Mouse (Mus musculus) left cerebral cortex, adult 2 months (tissue): ENCODE measurements around the gene Vstm5. TPM values are rescaled to one million over a fixed set of nuclear protein-coding genes. Genes with fewer than 3 reads are reported as not detected.

ENCODE experiments used
- DNase-seq, 2 experiments: peaks; one replicate each; pipeline ENCODE4 v3.0.0; 2021 to 2022; ENCODE audit warnings: low spot score in 2 of 2, mixed read lengths in 1 of 2; ENCODE audit errors: extremely low spot score in 1 of 2
- H3K27ac ChIP-seq: fragments of 200-600 bp; 2 replicates; pipeline ENCODE4 v1.8.1; 2022
- H3K4me3 ChIP-seq: fragments of 200-600 bp; 2 replicates; pipeline ENCODE4 v1.8.1; 2022
- CTCF ChIP-seq: fragments of 200-600 bp; IDR thresholded peaks from 2 replicates; pipeline ENCODE4 v1.8.1; 2022; ENCODE audit warnings: antibody characterized with exemption, mild to moderate bottlenecking, moderate library complexity
- intact Hi-C: fragments of 180-260 bp; cut with DNase I; formaldehyde crosslinking; loops from one replicate; pipeline ENCODE4 v1.15.1; 2025
- total RNA-seq, 2 experiments: library from RNA; stranded (reverse); gene quantifications; 2 replicates each; pipeline ENCODE4 v1.2.3; 2021

The Vstm5 gene
- total RNA-seq, 2 experiments from 2014 or later, result 7.6 to 9.2 TPM

GRCm38 (mm10) chr9:15238297-15238990 lies 401 bp upstream of the Vstm5 start:
- Histone ChIP-seq H3K27ac (peak overlapping the region; percentile 53; the same call in 1 of the 2 replicates), H3K4me3 (peak overlapping the region; percentile 49)
- DNase-seq, result no peak

GRCm38 (mm10) chr9:15240006-15240405 lies 1.2 kb downstream of the Vstm5 start:
- Histone ChIP-seq H3K27ac (no peak overlapping the region), H3K4me3 (no peak overlapping the region)
- no peak for TF ChIP-seq CTCF
- intact Hi-C loops, result no loop called here
- DNase-seq, result peak in 1 of 2 experiments; percentile 5

More at GRCm38 (mm10) chr9:15238297-15238990, 401 bp upstream of the Vstm5 start:
- intact Hi-C loops, result no loop called here
- TF ChIP-seq CTCF, result no peak

DNA sequence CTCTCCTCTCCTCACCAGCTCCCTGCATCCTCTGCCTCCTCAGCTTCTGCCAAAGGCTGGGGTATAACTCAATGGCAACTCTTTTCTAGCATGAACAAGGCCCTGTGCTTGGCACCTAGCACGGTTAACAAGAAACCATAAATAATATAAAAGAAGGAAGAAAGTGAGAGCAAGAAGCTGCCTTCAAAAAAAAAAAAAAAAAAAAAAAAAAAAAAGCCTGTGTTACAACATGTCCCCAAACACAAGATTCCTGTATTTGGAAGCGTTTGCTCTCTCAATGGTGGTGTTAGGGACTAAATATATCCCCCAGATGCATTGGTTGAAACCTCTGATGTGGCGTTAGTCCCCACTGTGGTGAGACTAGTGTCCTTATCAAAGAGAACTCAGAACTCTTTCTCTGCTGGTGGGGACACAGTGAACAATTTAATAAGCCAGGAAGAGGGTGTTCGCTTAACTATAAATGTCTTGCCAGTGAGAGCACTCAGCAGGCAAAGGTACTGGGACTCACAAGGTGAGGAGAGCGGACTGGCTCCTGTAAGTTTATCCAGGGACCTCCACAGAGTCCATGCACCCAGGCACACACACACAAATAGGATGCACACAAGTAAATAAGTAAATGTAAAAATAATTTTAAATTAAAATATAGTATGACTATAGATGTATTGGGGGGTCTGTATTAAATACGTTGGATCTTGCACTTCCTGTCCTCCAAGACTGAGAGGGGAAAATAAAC lies 2.2 kb downstream of the Vstm5 start:
- H3K27ac ChIP-seq, result no peak overlapping the region
- DNase-seq, result no peak
- H3K4me3 ChIP-seq, result no peak overlapping the region
- intact Hi-C loops, result no loop called here
- no peak for TF ChIP-seq CTCF

DNA sequence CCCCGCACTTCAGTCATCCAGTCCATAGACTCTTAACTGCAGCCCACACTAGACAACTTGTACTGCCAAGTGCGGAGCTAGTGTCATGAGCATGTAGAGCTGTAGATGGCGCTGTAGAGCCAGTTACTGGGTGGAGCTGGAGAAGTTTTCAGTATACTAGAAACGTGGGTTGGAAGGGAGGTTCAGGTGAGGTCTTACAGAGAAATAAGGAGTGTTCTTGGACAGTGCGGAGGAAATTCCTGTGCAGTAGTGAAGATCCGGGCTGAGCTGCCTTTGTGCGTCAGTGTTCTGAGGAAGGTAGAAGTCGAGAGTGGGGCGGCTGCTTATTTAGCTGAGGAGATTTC lies 2.7 kb downstream of the Vstm5 start:
- Histone ChIP-seq H3K4me3 (no peak overlapping the region), H3K27ac (no peak overlapping the region)
- peak; percentile 35 to 47 for DNase-seq
- TF ChIP-seq CTCF, result peak; percentile 47
- intact Hi-C loops, result no loop called here

GRCm38 (mm10) chr9:15242130-15242529 lies 3.3 kb downstream of the Vstm5 start:
- TF ChIP-seq CTCF, result no peak
- intact Hi-C loops, result no loop called here
- H3K27ac ChIP-seq, result no peak overlapping the region
- DNase-seq, result no peak
- no peak overlapping the region for H3K4me3 ChIP-seq

- H3K27ac ChIP-seq, result no peak overlapping the region
- no peak overlapping the region for H3K4me3 ChIP-seq
- DNase-seq, result no peak
- intact Hi-C loops, result no loop called here
- no peak for TF ChIP-seq CTCF
Measured at GRCm38 (mm10) chr9:15245319-15246075, 6.7 kb downstream of the Vstm5 start.

DNA sequence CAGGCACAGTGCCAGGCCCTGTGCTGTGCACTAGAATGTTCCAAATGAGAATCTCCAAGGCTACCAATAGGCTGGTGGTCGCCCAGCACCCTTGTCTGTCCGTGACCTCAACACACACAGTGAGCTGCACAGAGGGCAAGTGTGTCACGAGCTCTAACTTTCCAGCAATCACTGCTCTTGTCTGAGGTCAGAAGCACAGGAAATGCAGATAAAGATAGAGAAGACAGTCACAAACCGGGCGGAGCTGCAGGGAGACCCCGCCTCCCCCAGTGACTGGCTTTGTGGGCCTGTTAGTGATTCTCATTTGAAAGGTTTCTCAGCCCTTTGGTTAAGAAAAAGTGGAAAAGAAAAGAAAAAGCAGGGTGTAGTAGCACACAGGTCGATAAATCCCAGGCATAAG lies 11.5 kb downstream of the Vstm5 start:
- Histone ChIP-seq H3K27ac (no peak overlapping the region), H3K4me3 (no peak overlapping the region)
- DNase-seq, result no peak
- intact Hi-C loops, result no loop called here
- no peak for TF ChIP-seq CTCF

- Histone ChIP-seq H3K27ac (no peak overlapping the region), H3K4me3 (no peak overlapping the region)
- no peak for TF ChIP-seq CTCF
- intact Hi-C loops, result no loop called here
- no peak for DNase-seq
Measured at GRCm38 (mm10) chr9:15252196-15252595, 13.4 kb downstream of the Vstm5 start.

DNA sequence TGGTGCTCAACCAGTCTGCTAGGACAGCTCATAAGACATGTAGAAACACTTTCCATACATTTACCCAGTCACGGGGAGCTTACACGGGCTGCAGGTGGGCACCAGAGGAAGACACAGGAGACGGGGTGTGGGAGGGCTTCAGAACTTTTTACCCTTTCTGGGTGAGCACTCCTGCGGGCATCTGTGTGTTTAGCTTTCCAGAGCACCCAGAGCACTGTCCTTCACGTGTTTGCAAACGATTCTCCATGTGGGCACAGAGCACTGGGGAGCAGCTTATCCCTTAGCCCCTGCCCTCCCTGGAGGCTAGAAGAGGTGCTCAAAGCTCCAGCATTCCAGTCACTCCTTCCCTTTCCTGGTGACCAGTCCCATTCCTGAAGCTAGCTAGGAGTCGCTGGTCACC lies 15.7 kb downstream of the Vstm5 start:
- Histone ChIP-seq H3K27ac (no peak overlapping the region), H3K4me3 (no peak overlapping the region)
- no peak for DNase-seq
- TF ChIP-seq CTCF, result no peak
- intact Hi-C loops, result no loop called here

- no peak for TF ChIP-seq CTCF
- Histone ChIP-seq H3K27ac (no peak overlapping the region), H3K4me3 (no peak overlapping the region)
- intact Hi-C loops, result no loop called here
- DNase-seq, result no peak
Measured at GRCm38 (mm10) chr9:15256214-15256613, 17.4 kb downstream of the Vstm5 start.

- intact Hi-C loops, result no loop called here
- TF ChIP-seq CTCF, result no peak
- H3K4me3 ChIP-seq, result no peak overlapping the region
Measured at GRCm38 (mm10) chr9:15261980-15262379, 23.1 kb downstream of the Vstm5 start.

GRCm38 (mm10) chr9:15263487-15263886 lies 24.6 kb downstream of the Vstm5 start:
- Histone ChIP-seq H3K4me3 (no peak overlapping the region), H3K27ac (no peak overlapping the region)
- no peak for TF ChIP-seq CTCF
- intact Hi-C loops, result no loop called here
- no peak for DNase-seq

More at GRCm38 (mm10) chr9:15261980-15262379, 23.1 kb downstream of the Vstm5 start:
- H3K27ac ChIP-seq, result no peak overlapping the region
- no peak for DNase-seq
